Mouse (Mus musculus): ENCODE results near the gene Prss38. TPM values are rescaled to one million over a fixed set of nuclear protein-coding genes. Genes with fewer than 3 reads are reported as not detected.

The Prss38 gene
- polyA plus RNA-seq, 1 experiment from 2014 or later, result not detected

DNA sequence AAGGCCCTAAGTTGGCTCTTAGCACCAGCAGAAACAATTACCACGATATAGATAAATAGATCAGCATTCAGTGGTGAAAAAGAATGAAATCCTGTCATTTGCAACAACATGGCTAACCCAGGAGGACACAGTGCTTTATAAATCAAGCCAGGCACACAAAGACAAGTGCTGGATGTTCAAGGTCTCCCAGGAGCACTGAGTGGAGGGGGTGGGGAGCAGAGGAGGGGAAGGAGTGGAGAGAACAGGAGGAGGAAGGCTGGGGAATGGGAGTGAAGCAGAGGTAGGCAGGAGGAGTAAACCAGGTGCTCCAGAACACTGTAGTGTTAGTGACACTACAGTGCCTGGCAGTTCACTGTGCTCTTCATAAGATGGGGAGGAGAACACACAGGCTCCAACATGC, 30.3 kb upstream of the Prss38 start:
- Histone ChIP-seq H3K36me3 (ENCODE audit: control insufficient read depth, insufficient read depth, low read length) (peaks cover 2% of the 10 kb centered on the region; the same call in 1 of the 2 replicates), H3K27ac (ENCODE audit: low read depth, low read length) (no peak overlapping the region), H3K9ac (ENCODE audit: low read length) (no peak overlapping the region), H3K9me3 (ENCODE audit: control insufficient read depth, low read length) (no peaks in the 10 kb centered on the region), H3K4me1 (ENCODE audit: control insufficient read depth, insufficient read depth, low read length) (no peaks in the 10 kb centered on the region), H3K4me2 (ENCODE audit: low read depth) (no peak overlapping the region), H3K4me3 (ENCODE audit: low read depth, low read length) (no peak overlapping the region), H3K27me3 (ENCODE audit: control insufficient read depth, insufficient read depth, low read length) (no peaks in the 10 kb centered on the region)
- 84% methylated on average over 1 of the region's 1 CpGs for WGBS
- ATAC-seq (ENCODE audit: insufficient read depth, low FRiP score, low TSS enrichment) (no peak), DNase-seq (ENCODE audit: low spot score) (no peak)

DNA sequence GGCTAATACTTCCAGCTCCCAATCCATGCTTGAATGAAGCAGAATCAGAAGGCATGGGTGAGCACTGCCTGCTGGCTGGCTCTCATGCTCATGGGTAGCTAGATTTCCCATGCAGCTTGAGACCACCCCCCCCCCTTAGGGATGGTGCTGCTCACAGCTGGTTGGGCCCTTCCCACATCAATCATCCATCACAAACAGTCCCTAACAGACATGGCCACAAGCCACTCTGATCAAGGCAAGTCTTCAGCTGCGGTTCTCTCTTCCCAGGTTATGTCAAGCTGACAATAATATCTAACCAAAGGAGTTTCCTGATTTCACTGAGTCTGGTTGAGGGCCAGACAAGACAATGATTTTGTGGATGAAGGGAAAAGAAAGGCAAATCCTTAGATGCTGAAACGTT, 25.4 kb upstream of the Prss38 start:
- no peaks in the 10 kb centered on the region for H3K4me1 ChIP-seq (ENCODE audit: control insufficient read depth, insufficient read depth, low read length)
- DNase-seq (ENCODE audit: low spot score), result no peak

DNA sequence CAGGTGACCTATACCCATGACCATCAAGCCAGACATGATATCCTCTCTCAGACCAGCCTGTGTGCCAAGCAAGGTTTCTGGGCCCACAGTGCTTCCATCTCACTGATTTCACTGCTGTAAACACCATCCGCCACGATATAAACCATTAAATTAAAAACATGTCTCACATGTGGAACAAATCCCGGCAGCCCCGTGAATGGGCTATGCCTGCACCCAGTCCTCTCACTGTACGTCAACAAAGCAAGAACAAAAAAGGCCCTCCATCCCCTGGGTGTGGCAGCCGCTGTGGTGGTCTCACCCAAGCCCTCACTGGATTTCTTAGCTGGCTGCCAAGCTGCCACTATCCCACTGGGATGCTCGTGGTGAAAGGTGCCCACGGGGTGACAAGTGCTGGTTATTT, 24.4 kb upstream of the Prss38 start:
- no peaks in the 10 kb centered on the region for H3K36me3 ChIP-seq (ENCODE audit: control insufficient read depth, insufficient read depth, low read length)
- ATAC-seq (ENCODE audit: insufficient read depth, low FRiP score, low TSS enrichment) (no peak), DNase-seq (ENCODE audit: low spot score) (no peak)
- H3K9ac ChIP-seq (ENCODE audit: low read length), result no peak overlapping the region
- no peak overlapping the region for H3K27ac ChIP-seq (ENCODE audit: low read depth, low read length)
- H3K4me1 ChIP-seq (ENCODE audit: control insufficient read depth, insufficient read depth, low read length), result no peaks in the 10 kb centered on the region
- no peaks in the 10 kb centered on the region for H3K9me3 ChIP-seq (ENCODE audit: control insufficient read depth, low read length)
- H3K27me3 ChIP-seq (ENCODE audit: control insufficient read depth, insufficient read depth, low read length), result no peaks in the 10 kb centered on the region
- WGBS, result 80% methylated on average over 8 of the region's 8 CpGs
- no peak overlapping the region for H3K4me2 ChIP-seq (ENCODE audit: low read depth)
- no peak overlapping the region for H3K4me3 ChIP-seq (ENCODE audit: low read depth, low read length)

More for the DNA sequence above, 25.4 kb upstream of the Prss38 start:
- Histone ChIP-seq H3K9ac (ENCODE audit: low read length) (no peak overlapping the region), H3K9me3 (ENCODE audit: control insufficient read depth, low read length) (no peaks in the 10 kb centered on the region), H3K36me3 (ENCODE audit: control insufficient read depth, insufficient read depth, low read length) (no peaks in the 10 kb centered on the region), H3K27me3 (ENCODE audit: control insufficient read depth, insufficient read depth, low read length) (no peaks in the 10 kb centered on the region), H3K4me3 (ENCODE audit: low read depth, low read length) (no peak overlapping the region), H3K27ac (ENCODE audit: low read depth, low read length) (no peak overlapping the region), H3K4me2 (ENCODE audit: low read depth) (no peak overlapping the region)
- WGBS, result 86% methylated on average over 2 of the region's 2 CpGs
- no peak for ATAC-seq (ENCODE audit: insufficient read depth, low FRiP score, low TSS enrichment)

DNA sequence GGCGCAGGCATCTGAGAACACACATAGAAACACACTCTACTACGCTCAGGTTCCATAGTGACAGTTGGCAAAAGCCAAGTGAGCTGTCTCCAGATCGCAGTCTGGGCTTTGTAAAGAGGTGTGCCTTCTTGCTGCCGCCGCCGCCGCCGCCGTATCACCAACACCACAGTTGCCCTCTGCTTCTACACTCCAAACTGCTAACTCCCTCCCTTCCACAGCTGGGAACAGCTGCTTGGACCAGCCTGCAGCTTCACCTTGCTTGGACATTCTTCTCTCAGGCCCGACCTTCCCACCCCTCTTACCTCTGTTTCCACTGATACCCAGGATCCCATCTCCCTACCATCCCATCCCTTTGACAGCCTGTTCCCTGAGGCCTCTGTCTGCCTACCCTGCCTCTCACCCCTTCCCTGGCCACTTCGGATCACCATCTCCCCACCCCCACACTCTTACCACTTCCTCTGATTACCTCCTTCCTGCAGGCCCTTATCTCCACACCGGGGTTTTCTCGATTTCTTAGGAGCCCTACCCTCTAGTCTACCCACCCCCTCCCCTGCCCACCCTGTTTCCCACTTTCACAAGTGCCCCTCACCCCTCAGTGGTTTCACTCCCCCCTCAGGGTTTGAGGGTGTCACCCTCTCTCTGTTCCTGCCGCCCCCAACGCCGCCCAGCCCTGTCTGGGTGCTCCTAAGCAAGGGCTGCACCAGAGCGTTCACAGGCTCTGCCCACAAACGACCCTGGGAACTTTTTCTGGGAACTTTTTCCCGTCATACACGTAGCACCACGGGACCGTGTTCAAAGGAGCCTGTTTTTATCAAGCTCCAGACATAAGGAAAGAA, 22.3 kb upstream of the Prss38 start:
- Histone ChIP-seq H3K36me3 (ENCODE audit: control insufficient read depth, insufficient read depth, low read length) (no peaks in the 10 kb centered on the region), H3K27me3 (ENCODE audit: control insufficient read depth, insufficient read depth, low read length) (no peaks in the 10 kb centered on the region), H3K27ac (ENCODE audit: low read depth, low read length) (no peak overlapping the region), H3K4me1 (ENCODE audit: control insufficient read depth, insufficient read depth, low read length) (no peaks in the 10 kb centered on the region), H3K4me3 (ENCODE audit: low read depth, low read length) (no peak overlapping the region), H3K9me3 (ENCODE audit: control insufficient read depth, low read length) (no peaks in the 10 kb centered on the region), H3K4me2 (ENCODE audit: low read depth) (no peak overlapping the region), H3K9ac (ENCODE audit: low read length) (no peak overlapping the region)
- no peak for DNase-seq (ENCODE audit: low spot score)
- no peak for ATAC-seq (ENCODE audit: insufficient read depth, low FRiP score, low TSS enrichment)
- 63% methylated on average over 22 of the region's 22 CpGs for WGBS

DNA sequence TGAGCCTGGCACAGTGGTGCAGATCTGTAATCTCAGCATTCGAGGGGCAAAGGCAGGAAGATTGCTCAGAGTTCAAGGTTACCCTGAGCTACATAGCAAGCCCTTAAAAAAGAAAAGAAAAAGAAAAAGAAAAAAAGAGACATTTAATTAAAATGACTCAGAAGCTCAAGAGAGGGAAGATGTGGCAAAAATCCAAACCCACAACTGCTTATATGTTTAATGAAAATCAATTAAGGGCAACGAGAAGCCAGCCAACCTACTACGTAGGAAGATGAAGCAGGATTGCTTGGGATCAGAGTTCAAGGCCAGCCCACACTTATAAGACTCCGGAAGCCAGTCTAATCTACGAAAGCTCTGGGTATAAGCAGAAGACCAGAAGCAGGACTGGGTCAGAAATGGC, 19.0 kb upstream of the Prss38 start:
- H3K9me3 ChIP-seq (ENCODE audit: control insufficient read depth, low read length), result no peaks in the 10 kb centered on the region
- H3K4me3 ChIP-seq (ENCODE audit: low read depth, low read length), result no peak overlapping the region
- H3K4me2 ChIP-seq (ENCODE audit: low read depth), result no peak overlapping the region
- DNase-seq (ENCODE audit: low spot score), result no peak
- no peak overlapping the region for H3K9ac ChIP-seq (ENCODE audit: low read length)
- 90% methylated on average over 5 of the region's 5 CpGs for WGBS
- ATAC-seq (ENCODE audit: insufficient read depth, low FRiP score, low TSS enrichment), result no peak
- no peak overlapping the region for H3K27ac ChIP-seq (ENCODE audit: low read depth, low read length)
- no peaks in the 10 kb centered on the region for H3K36me3 ChIP-seq (ENCODE audit: control insufficient read depth, insufficient read depth, low read length)
- no peaks in the 10 kb centered on the region for H3K4me1 ChIP-seq (ENCODE audit: control insufficient read depth, insufficient read depth, low read length)
- H3K27me3 ChIP-seq (ENCODE audit: control insufficient read depth, insufficient read depth, low read length), result no peaks in the 10 kb centered on the region

DNA sequence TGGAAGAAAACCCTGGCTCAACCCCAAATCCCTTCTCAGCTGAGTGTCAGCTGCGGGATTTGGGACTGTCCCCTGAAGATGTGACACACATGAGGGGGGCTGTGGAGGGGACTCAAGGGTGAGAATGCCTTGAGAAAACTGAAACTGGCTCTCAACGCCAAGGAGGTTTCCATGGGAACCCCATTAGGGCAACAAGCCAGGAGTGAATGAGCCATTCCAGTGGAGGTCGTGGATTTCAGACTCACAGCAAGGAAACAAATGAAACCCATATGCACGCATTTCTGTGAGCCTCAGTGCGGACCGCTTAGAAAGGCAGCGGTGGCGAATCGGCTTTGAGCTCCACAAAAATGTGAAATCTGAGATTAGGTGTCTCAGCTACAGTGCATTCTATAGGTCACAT, 18.1 kb upstream of the Prss38 start:
- H3K4me2 ChIP-seq (ENCODE audit: low read depth), result no peak overlapping the region
- peak; percentile 54 for DNase-seq (ENCODE audit: low spot score)
- no peak overlapping the region for H3K9ac ChIP-seq (ENCODE audit: low read length)
- no peaks in the 10 kb centered on the region for H3K9me3 ChIP-seq (ENCODE audit: control insufficient read depth, low read length)
- no peaks in the 10 kb centered on the region for H3K27me3 ChIP-seq (ENCODE audit: control insufficient read depth, insufficient read depth, low read length)
- H3K4me1 ChIP-seq (ENCODE audit: control insufficient read depth, insufficient read depth, low read length), result no peaks in the 10 kb centered on the region
- H3K27ac ChIP-seq (ENCODE audit: low read depth, low read length), result no peak overlapping the region
- H3K36me3 ChIP-seq (ENCODE audit: control insufficient read depth, insufficient read depth, low read length), result no peaks in the 10 kb centered on the region
- 41% methylated on average over 9 of the region's 9 CpGs for WGBS
- no peak overlapping the region for H3K4me3 ChIP-seq (ENCODE audit: low read depth, low read length)
- ATAC-seq (ENCODE audit: insufficient read depth, low FRiP score, low TSS enrichment), result no peak

DNA sequence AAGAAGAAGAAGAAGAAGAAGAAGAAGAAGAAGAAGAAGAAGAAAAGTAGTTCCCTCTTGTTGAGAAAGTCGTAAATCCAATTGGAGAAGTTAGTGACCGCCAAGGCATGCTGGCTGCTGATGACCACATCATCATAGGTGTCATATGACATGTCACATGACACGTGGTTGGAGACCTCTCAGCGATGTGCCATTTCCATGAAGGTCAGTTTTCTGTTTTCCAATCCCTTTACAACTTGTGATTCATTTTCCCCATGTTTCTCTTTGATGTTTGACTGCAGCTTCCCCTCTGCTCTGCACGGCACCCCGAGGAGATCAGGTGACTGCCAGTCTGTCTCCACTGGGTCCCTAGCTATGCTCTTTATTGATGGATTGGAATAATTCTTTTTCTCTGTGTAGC, 16.8 kb upstream of the Prss38 start:
- H3K4me3 ChIP-seq (ENCODE audit: low read depth, low read length), result no peak overlapping the region
- no peaks in the 10 kb centered on the region for H3K36me3 ChIP-seq (ENCODE audit: control insufficient read depth, insufficient read depth, low read length)
- H3K27ac ChIP-seq (ENCODE audit: low read depth, low read length), result no peak overlapping the region
- ATAC-seq (ENCODE audit: insufficient read depth, low FRiP score, low TSS enrichment) (no peak), DNase-seq (ENCODE audit: low spot score) (no peak)
- no peaks in the 10 kb centered on the region for H3K27me3 ChIP-seq (ENCODE audit: control insufficient read depth, insufficient read depth, low read length)
- 70% methylated on average over 6 of the region's 6 CpGs for WGBS
- H3K9me3 ChIP-seq (ENCODE audit: control insufficient read depth, low read length), result no peaks in the 10 kb centered on the region
- H3K4me1 ChIP-seq (ENCODE audit: control insufficient read depth, insufficient read depth, low read length), result no peaks in the 10 kb centered on the region
- no peak overlapping the region for H3K4me2 ChIP-seq (ENCODE audit: low read depth)
- H3K9ac ChIP-seq (ENCODE audit: low read length), result no peak overlapping the region

DNA sequence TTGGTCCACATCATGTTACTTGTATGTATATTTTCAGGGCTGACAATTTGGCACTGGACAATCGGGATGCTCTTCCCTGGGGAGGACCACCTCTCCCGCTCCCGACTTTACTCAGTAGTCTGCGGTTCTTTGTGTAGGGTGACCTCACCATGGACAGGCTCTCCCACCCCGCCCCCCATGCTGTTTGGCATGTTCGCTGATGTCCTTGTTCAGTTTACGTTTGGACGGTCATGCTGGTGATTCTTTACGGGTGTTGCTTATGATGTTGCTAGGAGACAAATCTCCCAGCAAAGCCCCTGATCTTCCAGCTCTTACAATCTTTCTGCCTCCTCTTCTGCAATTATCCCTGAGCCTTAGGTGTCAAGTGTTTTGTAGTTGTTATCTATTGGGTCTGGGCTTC, 15.0 kb upstream of the Prss38 start:
- H3K4me1 ChIP-seq (ENCODE audit: control insufficient read depth, insufficient read depth, low read length), result peaks cover 3% of the 10 kb centered on the region
- ATAC-seq (ENCODE audit: insufficient read depth, low FRiP score, low TSS enrichment), result no peak
- 60% methylated on average over 9 of the region's 9 CpGs for WGBS

DNA sequence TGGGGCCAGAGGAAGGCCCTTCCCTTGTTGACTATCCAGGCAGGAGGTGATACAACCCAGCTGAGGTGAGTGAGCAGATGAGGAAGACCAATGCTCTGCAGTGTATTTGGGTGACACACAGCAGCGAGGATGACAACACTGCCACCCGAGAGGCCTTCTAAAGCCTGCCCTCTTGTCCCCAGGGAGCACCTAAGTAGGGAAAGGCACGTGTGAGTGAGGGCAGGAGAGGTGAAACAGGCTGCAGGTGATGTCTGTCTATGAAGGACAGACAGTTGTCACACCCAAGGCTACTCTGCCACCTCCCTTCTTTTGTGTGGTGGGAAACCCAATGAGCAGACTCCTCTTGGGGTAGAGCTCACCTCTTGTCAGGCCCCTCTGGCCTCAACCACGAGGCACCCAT, 14.2 kb upstream of the Prss38 start:
- 77% methylated on average over 4 of the region's 4 CpGs for WGBS
- Histone ChIP-seq H3K4me2 (ENCODE audit: low read depth) (no peak overlapping the region), H3K27ac (ENCODE audit: low read depth, low read length) (no peak overlapping the region), H3K9ac (ENCODE audit: low read length) (no peak overlapping the region), H3K27me3 (ENCODE audit: control insufficient read depth, insufficient read depth, low read length) (no peaks in the 10 kb centered on the region), H3K4me3 (ENCODE audit: low read depth, low read length) (no peak overlapping the region), H3K4me1 (ENCODE audit: control insufficient read depth, insufficient read depth, low read length) (peaks cover 11% of the 10 kb centered on the region), H3K9me3 (ENCODE audit: control insufficient read depth, low read length) (no peaks in the 10 kb centered on the region), H3K36me3 (ENCODE audit: control insufficient read depth, insufficient read depth, low read length) (no peaks in the 10 kb centered on the region)
- ATAC-seq (ENCODE audit: insufficient read depth, low FRiP score, low TSS enrichment) (no peak), DNase-seq (ENCODE audit: low spot score) (no peak)

More for the DNA sequence above, 15.0 kb upstream of the Prss38 start:
- Histone ChIP-seq H3K27me3 (ENCODE audit: control insufficient read depth, insufficient read depth, low read length) (no peaks in the 10 kb centered on the region), H3K4me3 (ENCODE audit: low read depth, low read length) (no peak overlapping the region), H3K27ac (ENCODE audit: low read depth, low read length) (no peak overlapping the region), H3K36me3 (ENCODE audit: control insufficient read depth, insufficient read depth, low read length) (no peaks in the 10 kb centered on the region), H3K9me3 (ENCODE audit: control insufficient read depth, low read length) (no peaks in the 10 kb centered on the region), H3K4me2 (ENCODE audit: low read depth) (no peak overlapping the region), H3K9ac (ENCODE audit: low read length) (no peak overlapping the region)
- DNase-seq (ENCODE audit: low spot score), result no peak
